Mouse (Mus musculus) heart, postnatal 0 days (tissue): ENCODE data around the gene Zfp319.
A peak's percentile ranks its signal among the peaks of the same experiment; 100 is the strongest.

Source experiments
- CTCF ChIP-seq: IDR thresholded peaks from 2 replicates; pipeline ENCODE4 v1.5.1; 2016; ENCODE audit warnings: antibody characterized with exemption, control low read depth, low read depth
- EP300 ChIP-seq: IDR thresholded peaks from 2 replicates; pipeline ENCODE4 v1.6.1; 2016; ENCODE audit warnings: antibody characterized with exemption, low read depth

DNA sequence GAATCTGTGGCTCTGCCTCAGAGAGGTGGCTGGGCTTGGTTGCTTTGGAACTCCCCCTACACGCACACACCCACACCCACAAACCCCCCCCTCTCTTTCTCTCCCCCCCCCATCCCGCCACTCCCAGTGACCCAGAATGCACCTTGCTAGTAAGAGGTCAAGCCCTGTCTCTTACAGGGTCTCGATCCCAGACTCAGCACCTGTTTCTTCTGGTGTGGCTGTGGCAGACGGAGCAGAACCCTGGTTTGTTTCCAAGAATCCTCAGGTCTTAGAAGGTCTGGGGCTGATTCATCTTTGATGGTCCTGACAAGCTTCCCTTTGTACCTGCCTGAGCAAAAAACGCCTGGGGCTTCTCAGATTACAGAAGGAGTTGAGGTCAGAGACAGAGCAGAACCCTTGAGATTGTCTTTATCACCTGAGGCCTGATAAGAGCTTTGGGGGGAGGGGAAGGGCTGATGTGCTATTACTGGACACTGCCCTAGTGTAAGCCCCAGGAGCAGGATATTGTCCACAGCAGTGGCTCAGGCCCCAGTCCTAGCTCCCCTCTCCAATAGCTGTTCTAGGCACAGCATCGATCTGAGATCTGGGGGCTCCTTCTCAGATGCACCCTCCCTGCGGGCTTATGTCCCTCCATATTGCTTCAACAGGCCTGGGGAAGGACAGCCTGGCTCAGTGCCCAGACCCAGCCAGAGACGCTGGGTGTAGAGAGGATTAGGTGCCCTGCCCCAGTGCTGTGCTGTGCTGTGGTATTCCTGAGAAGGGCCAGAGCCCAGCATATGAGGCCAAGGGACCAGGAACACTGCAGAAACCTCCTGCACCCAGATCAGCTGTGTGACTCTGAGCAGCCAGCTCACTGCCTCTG is 27.0 kb upstream of the Zfp319 start:
- TF ChIP-seq CTCF, result no peak
- TF ChIP-seq EP300, result 0 out of 2 replicates have a peak, but pooled peaks have one; percentile 27
